Mouse (Mus musculus) brain, embryonic 14.5 days (tissue): ENCODE results near the gene Hpgd.

Source experiments
- CTCF ChIP-seq: fragments of 200-500 bp; IDR thresholded peaks from 2 replicates; pipeline ENCODE4 v1.5.1; 2012; ENCODE audit warnings: inconsistent platforms, mild to moderate bottlenecking, moderate library complexity, borderline replicate concordance; ENCODE audit not compliant: insufficient read depth, insufficient read length; ENCODE audit errors: extremely low read depth
- POLR2A ChIP-seq: fragments of 200-500 bp; IDR thresholded peaks from 2 replicates; pipeline ENCODE4 v1.6.1; 2012; ENCODE audit warnings: mild to moderate bottlenecking, inconsistent platforms, borderline replicate concordance; ENCODE audit not compliant: poor library complexity, insufficient read depth, insufficient read length, severe bottlenecking; ENCODE audit errors: extremely low read depth

- TF ChIP-seq CTCF (no peak), POLR2A (no peak)
Observed at GRCm38 (mm10) chr8:56315189-56315588, 20.8 kb downstream of the Hpgd start.
